Mouse (Mus musculus): Measurements from ENCODE around the gene Cyp4f18.
"Not testable (repeated sequence)": the region's sequence is repeated elsewhere in the genome, so short reads cannot be mapped to it uniquely, and the experiment has no call there.

- not testable (repeated sequence) for TF ChIP-seq EP300, CTCF (IDR thresholded peaks at IDR 0.05)
Observed at GRCm38 (mm10) chr8:72057643-72058042, 48.2 kb upstream of the Cyp4f18 start.
